Mouse (Mus musculus) spleen, adult 2 months (tissue): ENCODE measurements at regions not wholly inside any gene's neighbourhood (a gene's known extent, or its start where the extent isn't known, plus 50 kb on each side); places are given as distances from the start of the nearest gene placed in this dataset.

ENCODE experiments used
- CTCF ChIP-seq: fragments of 200-500 bp; IDR thresholded peaks from 2 replicates; pipeline ENCODE4 v1.5.1; 2011; ENCODE audit warnings: mild to moderate bottlenecking, inconsistent platforms; ENCODE audit not compliant: insufficient read depth, insufficient read length, insufficient replicate concordance; ENCODE audit errors: extremely low read depth
- POLR2A ChIP-seq: fragments of 200-500 bp; IDR thresholded peaks from 2 replicates; pipeline ENCODE4 v1.6.1; 2011; ENCODE audit warnings: low read depth, low read length, inconsistent platforms

- TF ChIP-seq CTCF (no peak), POLR2A (no peak)
Measured at GRCm38 (mm10) chr8:109279129-109279528, 214.7 kb upstream of the Pmfbp1 start.
